Mouse (Mus musculus) kidney, adult 9 months (tissue): ENCODE data around the gene Gm10337.

Source experiments
- DNase-seq: peaks from one replicate; pipeline ENCODE4 v3.0.0; 2022

Gene Gm10337

DNA sequence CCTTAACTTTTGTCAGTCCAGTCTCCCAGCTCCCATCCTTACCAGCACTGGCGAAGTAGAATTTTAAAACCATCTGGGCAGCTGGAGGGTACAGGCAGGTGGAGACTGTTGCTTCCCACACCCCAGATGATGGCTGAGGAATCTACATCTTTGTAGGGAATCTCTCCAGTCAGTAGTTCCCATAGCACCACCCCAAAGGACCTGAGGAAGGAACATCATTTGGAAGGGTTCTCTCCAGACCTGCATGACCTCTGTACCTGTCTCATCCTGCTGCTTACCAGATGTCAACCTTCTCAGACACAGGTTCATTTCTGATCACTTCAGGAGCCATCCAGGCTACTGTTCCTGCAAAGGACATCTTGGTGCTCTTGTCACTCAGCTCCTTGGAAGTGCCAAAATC lies at the start of gene Gm10337:
Gm10337 (plus strand) TSS at position 276 of the 400 bp plus-strand sequence.
- DNase-seq, result no peak

- DNase-seq, result peak; percentile 33
Measured at GRCm38 (mm10) chr15:102455993-102456392, 47.5 kb upstream of the Gm10337 start.

DNA sequence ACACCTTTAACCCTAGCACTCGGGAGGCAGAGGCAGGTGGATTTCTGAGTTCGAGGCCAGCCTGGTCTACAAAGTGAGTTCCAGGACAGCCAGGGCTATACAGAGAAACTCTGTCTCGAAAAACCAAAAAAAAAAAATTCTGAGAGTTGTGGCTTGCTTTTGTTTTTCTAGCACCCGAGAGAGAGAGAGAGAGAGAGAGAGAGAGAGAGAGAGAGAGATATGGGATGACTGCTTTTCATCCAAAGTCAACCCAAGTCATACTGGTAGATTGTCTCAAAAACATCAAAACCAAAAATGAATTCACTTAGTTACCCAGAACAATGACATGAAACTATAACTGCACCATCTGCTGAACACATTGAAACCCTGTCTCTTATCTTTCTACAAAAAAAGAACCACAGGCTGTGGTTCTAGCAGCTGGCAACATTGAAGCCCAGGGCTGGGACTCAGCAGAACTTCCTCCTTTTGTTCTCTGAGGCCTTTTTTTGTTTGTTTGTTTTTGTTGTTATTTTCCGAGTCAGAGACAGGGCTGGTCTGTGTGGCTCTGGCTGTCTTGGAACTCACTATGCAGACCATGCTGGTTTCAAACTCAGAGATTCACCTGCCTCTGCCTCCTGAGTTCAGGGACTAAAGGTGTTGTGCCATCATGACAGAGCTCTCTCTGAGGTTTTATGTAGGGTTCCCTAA lies 45.3 kb upstream of the Gm10337 start:
- no peak for DNase-seq

- peak; percentile 99 for DNase-seq
Measured at GRCm38 (mm10) chr15:102458904-102459317, 44.6 kb upstream of the Gm10337 start, which contains the start of gene Prr13. TSS of gene Prr13 (plus strand) at chr15:102459028.

- DNase-seq, result no peak
Measured at GRCm38 (mm10) chr15:102459381-102459780, 44.1 kb upstream of the Gm10337 start.

GRCm38 (mm10) chr15:102459847-102460246 lies 43.7 kb upstream of the Gm10337 start:
- no peak for DNase-seq

GRCm38 (mm10) chr15:102460409-102460808 lies 43.1 kb upstream of the Gm10337 start:
- DNase-seq, result no peak

GRCm38 (mm10) chr15:102460971-102461370 lies 42.6 kb upstream of the Gm10337 start:
- no peak for DNase-seq

GRCm38 (mm10) chr15:102461430-102462075 lies 42.0 kb upstream of the Gm10337 start:
- DNase-seq, result no peak

DNA sequence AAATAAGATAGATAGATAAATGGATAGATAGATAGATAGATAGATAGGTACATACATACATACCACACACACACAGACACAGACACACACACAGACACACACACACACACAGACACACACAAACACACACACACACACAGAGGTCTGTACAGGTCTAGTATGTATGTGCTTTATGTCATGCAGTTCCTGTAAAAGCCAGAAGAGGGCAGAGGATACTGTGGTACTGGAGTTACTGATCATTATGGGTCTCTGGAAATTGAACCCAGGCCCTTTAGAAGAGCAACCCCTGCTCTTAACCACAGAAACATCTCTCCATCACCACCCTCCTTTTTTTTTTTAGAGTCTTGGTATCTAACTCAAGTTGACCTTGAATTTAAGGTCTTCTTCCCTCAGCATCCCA lies 39.9 kb upstream of the Gm10337 start:
- peak; percentile 62 for DNase-seq

GRCm38 (mm10) chr15:102468675-102469370 lies 34.7 kb upstream of the Gm10337 start:
- DNase-seq, result no peak

- DNase-seq, result peak; percentile 97
Measured at GRCm38 (mm10) chr15:102470183-102470604, 33.3 kb upstream of the Gm10337 start, which contains the start of gene Pcbp2. TSS of gene Pcbp2 (plus strand) at chr15:102470539.

DNA sequence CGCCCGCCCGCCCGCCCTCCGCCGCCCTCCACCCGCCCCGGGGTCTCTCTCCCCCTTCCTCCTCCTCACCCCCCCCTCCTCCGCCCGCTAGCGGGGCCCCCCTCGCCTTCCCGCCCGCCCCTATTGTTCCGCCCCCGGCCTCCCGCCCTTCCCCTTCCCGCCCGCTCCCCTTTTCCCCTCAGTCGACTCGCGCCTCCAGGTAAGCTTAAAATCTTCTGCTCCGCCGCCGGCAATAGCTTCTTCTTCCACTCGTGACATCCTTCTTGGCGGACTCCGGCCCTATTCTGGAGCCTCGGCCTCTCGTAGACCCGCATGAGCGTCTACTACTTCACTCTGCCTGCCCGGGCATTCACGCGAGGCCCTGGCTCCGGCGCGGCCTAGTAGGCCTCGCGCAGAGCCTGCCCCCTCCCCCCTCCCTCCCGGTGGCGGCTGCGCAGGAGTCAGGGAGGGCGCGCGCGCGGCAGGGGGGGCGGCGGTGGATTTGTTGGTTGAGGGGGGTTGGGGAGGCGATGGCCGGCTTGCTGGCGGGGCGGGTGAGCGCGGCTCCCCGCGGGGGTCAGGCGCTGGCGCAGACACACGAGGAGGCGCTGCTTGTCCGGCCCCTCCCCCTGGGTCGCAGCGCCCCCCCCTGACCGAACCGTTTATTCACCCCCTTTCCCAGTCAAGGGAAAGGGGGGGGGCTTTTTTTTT lies 32.8 kb upstream of the Gm10337 start:
- peak; percentile 82 for DNase-seq

- no peak for DNase-seq
Measured at GRCm38 (mm10) chr15:102471295-102471645, 32.3 kb upstream of the Gm10337 start.

- DNase-seq, result no peak
Measured at GRCm38 (mm10) chr15:102471727-102472126, 31.8 kb upstream of the Gm10337 start.

DNA sequence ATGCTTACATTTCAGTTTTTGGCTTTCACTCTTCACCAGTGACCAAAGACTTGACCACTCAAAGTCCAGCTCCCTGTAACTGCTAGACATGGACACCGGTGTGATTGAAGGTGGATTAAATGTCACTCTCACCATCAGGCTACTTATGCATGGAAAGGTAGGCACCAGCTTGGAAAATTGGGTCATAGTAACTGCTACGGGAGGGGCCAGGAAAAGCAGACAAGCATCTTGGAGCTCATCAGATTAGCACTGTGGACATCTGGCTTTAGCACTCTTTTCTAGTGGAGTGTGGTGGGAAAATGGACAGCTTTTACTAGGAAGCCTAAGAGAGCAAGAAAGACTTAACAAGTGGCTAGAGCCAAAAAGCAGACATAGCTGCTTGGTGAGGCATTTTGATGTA lies 30.3 kb upstream of the Gm10337 start:
- no peak for DNase-seq

DNA sequence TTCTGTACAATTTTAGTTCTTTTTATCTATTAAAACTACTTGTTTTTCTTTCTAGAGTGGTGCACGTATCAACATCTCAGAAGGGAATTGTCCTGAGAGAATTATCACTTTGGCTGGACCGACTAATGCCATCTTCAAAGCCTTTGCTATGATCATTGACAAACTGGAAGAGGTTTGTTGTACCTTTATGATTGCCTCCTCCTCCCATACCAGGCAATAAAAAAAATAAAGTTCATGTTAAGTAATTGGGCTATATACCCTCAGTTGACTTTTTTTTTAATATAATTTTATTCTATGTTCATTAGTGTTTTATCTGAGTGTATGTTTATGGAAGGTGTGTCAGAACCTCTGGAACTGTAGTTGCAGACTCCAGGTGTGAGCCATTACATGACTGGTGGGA lies 29.0 kb upstream of the Gm10337 start:
- no peak for DNase-seq

DNA sequence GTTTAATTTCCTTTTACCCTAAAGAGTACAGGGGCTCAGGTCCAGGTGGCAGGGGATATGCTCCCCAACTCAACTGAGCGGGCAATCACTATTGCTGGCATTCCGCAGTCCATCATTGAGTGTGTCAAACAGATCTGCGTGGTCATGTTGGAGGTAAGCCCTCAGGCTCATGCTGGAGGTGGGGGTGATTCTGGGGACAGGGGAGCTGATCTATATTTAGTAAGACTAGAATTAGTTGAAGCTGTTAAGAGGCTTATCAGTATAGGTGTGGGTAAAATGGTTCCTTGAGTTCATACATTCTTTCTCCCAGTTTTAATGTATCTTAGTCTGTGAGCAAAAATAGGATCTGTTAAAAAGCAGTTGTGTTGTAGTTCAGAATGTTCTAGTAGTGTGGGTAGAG lies 20.4 kb upstream of the Gm10337 start:
- no peak for DNase-seq

DNA sequence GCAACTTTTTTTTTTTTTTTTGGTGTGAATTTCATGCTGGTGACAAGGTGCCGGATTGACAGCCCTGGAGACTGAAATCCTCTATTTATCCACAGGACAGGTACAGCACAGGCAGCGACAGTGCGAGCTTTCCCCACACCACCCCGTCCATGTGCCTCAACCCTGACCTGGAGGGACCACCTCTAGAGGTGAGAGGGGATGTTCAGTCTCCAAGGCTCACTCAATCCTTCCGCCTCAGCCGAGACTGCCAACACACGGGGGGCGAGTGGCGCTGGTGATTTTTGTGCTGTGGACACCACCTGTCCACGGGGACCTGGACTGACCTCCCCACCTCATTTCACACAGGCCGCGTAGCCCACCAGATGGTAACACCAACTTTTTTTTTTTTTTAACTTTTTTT lies 17.7 kb upstream of the Gm10337 start:
- no peak for DNase-seq

DNA sequence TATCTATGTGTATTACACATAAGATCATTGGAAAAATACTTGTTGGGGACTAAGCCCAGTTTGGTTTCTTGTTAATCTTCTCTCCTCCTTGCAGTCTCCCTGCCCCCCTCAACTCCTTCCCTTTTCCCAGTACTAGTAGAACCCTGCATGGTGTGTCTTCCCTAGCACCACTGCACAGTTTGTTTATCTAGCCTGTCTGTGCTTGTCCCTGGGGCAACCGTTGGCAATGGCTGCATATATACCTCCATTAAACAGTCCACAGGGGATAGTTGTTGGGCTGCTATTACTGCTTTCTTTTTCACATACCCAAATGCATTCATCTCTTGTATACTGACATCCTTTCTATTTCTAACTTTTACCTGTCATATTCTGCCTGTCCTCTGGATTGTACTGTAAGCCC lies 15.9 kb upstream of the Gm10337 start:
- DNase-seq, result no peak

GRCm38 (mm10) chr15:102498322-102498721 lies 5.2 kb upstream of the Gm10337 start:
- DNase-seq, result no peak

GRCm38 (mm10) chr15:102499370-102499769 lies 4.2 kb upstream of the Gm10337 start:
- no peak for DNase-seq

GRCm38 (mm10) chr15:102499851-102500250 lies 3.7 kb upstream of the Gm10337 start:
- DNase-seq, result no peak
